Mouse (Mus musculus): Measurements from ENCODE around the gene Phf21a.

DNA sequence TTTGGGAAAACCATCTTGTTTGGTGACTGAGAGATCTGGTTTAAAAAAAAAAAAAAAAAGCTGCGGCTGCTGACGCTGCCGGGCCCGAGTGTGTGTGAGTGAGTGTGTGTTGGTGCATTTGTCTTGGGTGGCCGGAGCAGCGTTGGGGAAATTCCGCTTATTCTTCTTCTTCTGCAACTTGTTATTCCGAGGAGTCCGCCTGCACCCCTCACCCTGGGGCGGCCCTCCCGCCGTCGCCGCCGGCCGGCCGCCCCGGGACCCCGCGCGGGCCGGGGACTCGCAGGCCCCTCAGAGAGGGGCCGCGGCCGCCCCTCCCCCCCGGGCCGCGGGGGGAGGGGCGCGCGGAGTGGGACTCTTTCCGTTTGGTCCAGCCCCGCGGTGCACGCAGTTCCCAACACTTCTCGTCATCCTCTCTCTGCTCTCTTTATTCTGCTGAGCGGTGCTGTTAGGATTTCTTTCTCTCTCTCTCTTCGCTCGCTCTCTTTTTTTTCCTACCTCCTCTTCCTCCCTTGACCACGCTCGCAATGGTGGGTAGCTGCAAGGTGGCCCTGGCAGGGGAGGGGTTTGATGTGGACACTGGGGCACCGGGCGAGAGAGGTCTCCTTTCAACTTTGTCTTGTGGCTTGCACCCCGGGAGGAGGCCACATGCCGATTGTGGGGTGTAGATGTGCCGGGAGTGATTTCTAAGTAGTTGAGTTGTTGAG, 92.3 kb downstream of the Phf21a start:
- TF ChIP-seq CTCF (IDR thresholded peaks at IDR 0.05; ENCODE audit: extremely low read depth, insufficient read depth, insufficient read length, insufficient replicate concordance) (no peak), POLR2A (IDR thresholded peaks at IDR 0.05; ENCODE audit: low read depth, low read length) (no peak)

All from spleen, adult 2 months (tissue).